Mouse (Mus musculus) neural tube, embryonic 14.5 days (tissue): ENCODE measurements at regions not wholly inside any gene's neighbourhood (a gene's known extent, or its start where the extent isn't known, plus 50 kb on each side); places are given as distances from the start of the nearest gene placed in this dataset.
A peak's percentile ranks its signal among the peaks of the same experiment; 100 is the strongest.

ENCODE experiments used
- ATAC-seq: fragments of 200-750 bp; cut with Nextera tagmentation; 2 replicates; pipeline ENCODE4 v1.8.0; 2017; ENCODE audit warnings: low read depth, mild to moderate bottlenecking, moderate TSS enrichment, moderate library complexity
- H3K27ac ChIP-seq: fragments of 300-500 bp; sonication (generic); 2 replicates; pipeline ENCODE4 v1.5.1; 2014; ENCODE audit warnings: low read depth, mild to moderate bottlenecking, control low read depth, low read length, moderate library complexity, mixed read lengths
- H3K27me3 ChIP-seq: fragments of 300-500 bp; sonication (generic); 2 replicates; pipeline ENCODE4 v1.6.1; 2014; ENCODE audit warnings: low read length; ENCODE audit not compliant: control insufficient read depth, insufficient read depth
- H3K36me3 ChIP-seq: fragments of 300-500 bp; sonication (generic); 2 replicates; pipeline ENCODE4 v1.6.1; 2014; ENCODE audit warnings: low read length, mixed read lengths; ENCODE audit not compliant: control insufficient read depth, insufficient read depth
- H3K4me1 ChIP-seq: fragments of 300-500 bp; sonication (generic); 2 replicates; pipeline ENCODE4 v1.6.1; 2014; ENCODE audit warnings: low read length; ENCODE audit not compliant: control insufficient read depth, insufficient read depth
- H3K4me2 ChIP-seq: fragments of 300-500 bp; sonication (generic); 2 replicates; pipeline ENCODE4 v1.6.1; 2014; ENCODE audit warnings: mild to moderate bottlenecking, low read depth, low read length, control low read depth
- H3K4me3 ChIP-seq: fragments of 300-500 bp; sonication (generic); 2 replicates; pipeline ENCODE4 v1.5.1; 2014; ENCODE audit warnings: low read depth, low read length, control low read depth, mixed read lengths
- H3K9ac ChIP-seq: fragments of 300-500 bp; sonication (generic); replicated peaks from 2 replicates; pipeline ENCODE4 v1.6.1; 2014; ENCODE audit warnings: low read depth, mild to moderate bottlenecking, control low read depth, low read length, mixed read lengths
- H3K9me3 ChIP-seq: fragments of 300-500 bp; sonication (generic); 2 replicates; pipeline ENCODE4 v1.6.1; 2016; ENCODE audit warnings: low read length; ENCODE audit not compliant: control insufficient read depth
- WGBS: fragments of 180-500 bp; shearing (Covaris S2); extraction: QIAGEN DNeasy Blood & Tissue Kit; methylation state at CpG from one replicate; pipeline ENCODE4 v1.1.7; 2014; 5-methylcytosine and 5-hydroxymethylcytosine counted together

GRCm38 (mm10) chr19:14873986-14874385 is 276.1 kb upstream of the Tle4 start:
- no peaks in the 10 kb centered on the region for H3K36me3 ChIP-seq
- H3K4me2 ChIP-seq = no peak overlapping the region
- H3K4me3 ChIP-seq = no peak overlapping the region
- H3K9me3 ChIP-seq = no peaks in the 10 kb centered on the region
- H3K4me1 ChIP-seq = peaks cover 5% of the 10 kb centered on the region
- H3K27ac ChIP-seq = no peak overlapping the region
- 86% methylated on average over 1 of the region's 1 CpGs for WGBS
- H3K9ac ChIP-seq = no peak overlapping the region
- no peaks in the 10 kb centered on the region for H3K27me3 ChIP-seq
- no peak for ATAC-seq

DNA sequence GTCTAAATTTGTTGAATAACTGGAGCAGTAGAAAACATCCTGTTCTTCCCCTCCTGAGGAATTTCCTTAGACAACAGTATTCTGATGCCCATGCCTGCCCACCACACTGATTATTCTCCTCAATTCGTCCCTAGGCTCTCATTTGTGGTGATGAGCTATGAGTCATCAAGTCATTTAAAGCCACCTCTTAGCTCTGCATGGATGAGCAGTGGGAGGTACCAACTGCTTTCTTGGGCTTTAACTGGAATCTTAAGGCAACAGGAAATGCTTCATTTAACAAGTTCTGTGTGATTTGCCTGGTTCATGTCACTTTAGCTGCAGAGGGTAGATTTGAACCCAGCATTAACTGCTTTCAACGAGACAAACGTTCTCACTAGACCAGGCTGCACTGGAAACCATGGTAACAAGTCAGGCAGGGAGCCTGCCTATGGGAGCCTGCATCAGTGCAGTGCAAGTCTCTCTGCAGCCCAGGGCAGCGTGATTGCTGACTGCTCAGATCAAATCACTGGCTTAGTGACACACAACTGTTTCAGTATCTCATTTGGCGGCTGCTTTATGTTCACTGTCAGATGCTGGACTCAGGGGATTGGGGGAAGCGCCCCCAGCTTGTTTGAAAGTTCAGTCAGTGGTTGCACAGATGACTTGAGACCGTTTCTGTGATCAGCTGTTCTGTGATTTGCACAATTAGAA is 273.5 kb upstream of the Tle4 start:
- ATAC-seq = peak; percentile 95
- Histone ChIP-seq H3K9me3 (no peaks in the 10 kb centered on the region), H3K4me2 (no peak overlapping the region), H3K4me1 (peaks cover 5% of the 10 kb centered on the region), H3K27me3 (no peaks in the 10 kb centered on the region), H3K27ac (no peak overlapping the region), H3K9ac (no peak overlapping the region), H3K36me3 (no peaks in the 10 kb centered on the region), H3K4me3 (no peak overlapping the region)
- 2% methylated on average over 7 of the region's 7 CpGs for WGBS

- peaks cover 4% of the 10 kb centered on the region; the same call in 1 of the 2 replicates for H3K4me1 ChIP-seq
- no peaks in the 10 kb centered on the region for H3K27me3 ChIP-seq
- H3K9ac ChIP-seq = no peak overlapping the region
- no peaks in the 10 kb centered on the region for H3K9me3 ChIP-seq
- H3K4me3 ChIP-seq = no peak overlapping the region
- WGBS = 29% methylated on average over 13 of the region's 13 CpGs
- no peak for ATAC-seq
- H3K4me2 ChIP-seq = no peak overlapping the region
- H3K36me3 ChIP-seq = no peaks in the 10 kb centered on the region
- no peak overlapping the region for H3K27ac ChIP-seq
Observed at GRCm38 (mm10) chr19:14862654-14863468, 265.0 kb upstream of the Tle4 start.

GRCm38 (mm10) chr19:14855036-14855435 is 257.2 kb upstream of the Tle4 start:
- ATAC-seq = no peak
- Histone ChIP-seq H3K9me3 (no peaks in the 10 kb centered on the region), H3K4me2 (no peak overlapping the region), H3K36me3 (no peaks in the 10 kb centered on the region), H3K4me3 (no peak overlapping the region), H3K4me1 (no peaks in the 10 kb centered on the region), H3K27ac (no peak overlapping the region), H3K27me3 (no peaks in the 10 kb centered on the region), H3K9ac (no peak overlapping the region)
- WGBS = 63% methylated on average over 2 of the region's 2 CpGs

GRCm38 (mm10) chr19:14853416-14853815 is 255.6 kb upstream of the Tle4 start:
- no peak for ATAC-seq
- Histone ChIP-seq H3K27me3 (no peaks in the 10 kb centered on the region; the same call in 1 of the 2 replicates), H3K9me3 (no peaks in the 10 kb centered on the region), H3K4me3 (no peak overlapping the region), H3K4me1 (no peaks in the 10 kb centered on the region), H3K9ac (no peak overlapping the region), H3K27ac (no peak overlapping the region), H3K4me2 (no peak overlapping the region), H3K36me3 (no peaks in the 10 kb centered on the region)
- 85% methylated on average over 4 of the region's 4 CpGs for WGBS

DNA sequence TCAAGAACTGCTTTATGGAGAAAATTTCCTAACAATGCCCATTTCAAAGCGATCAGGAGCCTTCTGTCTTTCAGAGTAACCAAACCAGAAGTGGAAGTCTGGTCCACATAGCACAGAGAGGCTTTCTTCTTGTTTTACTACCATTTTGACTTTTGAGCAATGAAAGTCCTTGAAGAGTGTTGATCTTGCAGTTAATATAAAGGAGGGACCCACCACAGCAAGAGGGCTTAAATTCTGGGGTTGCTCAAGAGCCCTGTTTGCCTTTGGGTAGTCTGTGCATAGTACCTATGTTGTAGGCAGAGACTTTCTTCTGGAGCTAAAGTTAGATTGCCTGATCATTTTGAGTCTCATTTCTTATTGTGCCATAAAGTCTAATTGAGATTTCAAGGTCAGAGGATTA is 251.7 kb upstream of the Tle4 start:
- H3K36me3 ChIP-seq = no peaks in the 10 kb centered on the region
- ATAC-seq = no peak
- no peaks in the 10 kb centered on the region for H3K9me3 ChIP-seq
- 69% methylated on average over 1 of the region's 1 CpGs for WGBS
- no peak overlapping the region for H3K4me3 ChIP-seq
- no peaks in the 10 kb centered on the region for H3K4me1 ChIP-seq
- no peak overlapping the region for H3K9ac ChIP-seq
- no peak overlapping the region for H3K27ac ChIP-seq
- no peak overlapping the region for H3K4me2 ChIP-seq
- no peaks in the 10 kb centered on the region; the same call in 1 of the 2 replicates for H3K27me3 ChIP-seq

GRCm38 (mm10) chr19:14847120-14847519 is 249.3 kb upstream of the Tle4 start:
- no peak overlapping the region for H3K27ac ChIP-seq
- no peaks in the 10 kb centered on the region for H3K36me3 ChIP-seq
- no peaks in the 10 kb centered on the region; the same call in 1 of the 2 replicates for H3K27me3 ChIP-seq
- no peak overlapping the region for H3K9ac ChIP-seq
- peak; percentile 88 for ATAC-seq
- no peaks in the 10 kb centered on the region for H3K4me1 ChIP-seq
- H3K4me3 ChIP-seq = no peak overlapping the region
- no peaks in the 10 kb centered on the region for H3K9me3 ChIP-seq
- H3K4me2 ChIP-seq = no peak overlapping the region
- WGBS = 15% methylated on average over 4 of the region's 4 CpGs

DNA sequence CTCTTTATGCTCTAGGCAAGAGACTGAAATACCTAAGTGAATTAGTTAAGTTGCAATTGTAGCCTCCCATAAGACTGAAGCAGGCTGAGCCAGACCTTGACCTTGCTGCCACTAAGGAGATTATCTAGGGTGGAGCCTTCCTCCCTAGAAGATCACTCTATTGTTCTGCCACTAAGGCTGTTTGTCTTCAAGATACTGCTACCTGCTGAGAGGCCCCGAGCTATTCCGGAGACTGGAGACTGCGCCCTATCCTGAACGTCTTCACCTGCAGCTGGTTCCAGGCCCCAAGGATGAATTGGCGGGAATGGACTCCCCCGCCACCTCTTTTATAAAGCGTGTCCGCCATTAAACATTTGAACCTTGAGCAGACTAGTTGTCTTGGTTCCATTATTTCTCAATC is 237.8 kb upstream of the Tle4 start:
- Histone ChIP-seq H3K9me3 (no peaks in the 10 kb centered on the region), H3K4me1 (no peaks in the 10 kb centered on the region), H3K4me3 (no peak overlapping the region), H3K27ac (no peak overlapping the region), H3K4me2 (no peak overlapping the region), H3K27me3 (no peaks in the 10 kb centered on the region), H3K9ac (no peak overlapping the region), H3K36me3 (no peaks in the 10 kb centered on the region)
- 63% methylated on average over 8 of the region's 8 CpGs for WGBS
- ATAC-seq = no peak

- 87% methylated on average over 3 of the region's 3 CpGs for WGBS
- no peak for ATAC-seq
Observed at GRCm38 (mm10) chr19:14816354-14816753, 218.5 kb upstream of the Tle4 start.

More at GRCm38 (mm10) chr19:14816354-14816753, 218.5 kb upstream of the Tle4 start:
- H3K36me3 ChIP-seq = no peaks in the 10 kb centered on the region
- no peaks in the 10 kb centered on the region for H3K9me3 ChIP-seq
- H3K4me1 ChIP-seq = no peaks in the 10 kb centered on the region
- no peaks in the 10 kb centered on the region for H3K27me3 ChIP-seq
- H3K27ac ChIP-seq = no peak overlapping the region
- no peak overlapping the region for H3K9ac ChIP-seq
- H3K4me2 ChIP-seq = no peak overlapping the region
- H3K4me3 ChIP-seq = no peak overlapping the region
